Mouse (Mus musculus): ENCODE measurements around the gene Btbd11.

Btbd11 gene

GRCm38 (mm10) chr10:85366876-85367275 lies 19.7 kb upstream of the Btbd11 start:
- TF ChIP-seq POU5F1 (IDR thresholded peaks at IDR 0.05; ENCODE audit: borderline replicate concordance, low read length) (no peak), NANOG (IDR thresholded peaks at IDR 0.05; ENCODE audit: borderline replicate concordance, low read length) (no peak), CTCF (conservative IDR thresholded peaks at IDR 0.05; ENCODE audit: low read length) (no peak)
- Histone ChIP-seq H3K4me3 (replicated peaks; ENCODE audit: low read length) (no peak overlapping the region), H3K4me1 (replicated peaks; ENCODE audit: low read depth, low read length) (peaks cover 3% of the 10 kb centered on the region; the same call in 1 of the 2 replicates), H3K36me3 (ENCODE audit: insufficient read depth, low read length) (no peaks in the 10 kb centered on the region), H3K27me3 (ENCODE audit: insufficient read depth, low read length) (no peaks in the 10 kb centered on the region), H3K9me3 (ENCODE audit: low read length) (peaks cover 14% of the 10 kb centered on the region)

GRCm38 (mm10) chr10:85371309-85371708 lies 15.3 kb upstream of the Btbd11 start:
- TF ChIP-seq CTCF (conservative IDR thresholded peaks at IDR 0.05; ENCODE audit: low read length) (no peak), NANOG (IDR thresholded peaks at IDR 0.05; ENCODE audit: borderline replicate concordance, low read length) (no peak), POU5F1 (IDR thresholded peaks at IDR 0.05; ENCODE audit: borderline replicate concordance, low read length) (no peak)
- H3K4me3 ChIP-seq (replicated peaks; ENCODE audit: low read length) = no peak overlapping the region
- peaks cover 3% of the 10 kb centered on the region; the same call in 1 of the 2 replicates for H3K27me3 ChIP-seq (ENCODE audit: insufficient read depth, low read length)

GRCm38 (mm10) chr10:85372108-85372507 lies 14.5 kb upstream of the Btbd11 start:
- Histone ChIP-seq H3K27me3 (ENCODE audit: insufficient read depth, low read length) (peaks cover 5% of the 10 kb centered on the region), H3K36me3 (ENCODE audit: insufficient read depth, low read length) (no peaks in the 10 kb centered on the region), H3K4me3 (replicated peaks; ENCODE audit: low read length) (no peak overlapping the region), H3K9me3 (ENCODE audit: low read length) (peaks cover 5% of the 10 kb centered on the region), H3K4me1 (replicated peaks; ENCODE audit: low read depth, low read length) (peaks cover 3% of the 10 kb centered on the region; the same call in 1 of the 2 replicates)
- no peak for TF ChIP-seq CTCF (conservative IDR thresholded peaks at IDR 0.05; ENCODE audit: low read length)
- TF ChIP-seq POU5F1 (IDR thresholded peaks at IDR 0.05; ENCODE audit: borderline replicate concordance, low read length) = no peak
- TF ChIP-seq NANOG (IDR thresholded peaks at IDR 0.05; ENCODE audit: borderline replicate concordance, low read length) = no peak

More at GRCm38 (mm10) chr10:85371309-85371708, 15.3 kb upstream of the Btbd11 start:
- Histone ChIP-seq H3K36me3 (ENCODE audit: insufficient read depth, low read length) (no peaks in the 10 kb centered on the region), H3K9me3 (ENCODE audit: low read length) (peaks cover 13% of the 10 kb centered on the region), H3K4me1 (replicated peaks; ENCODE audit: low read depth, low read length) (peaks cover 3% of the 10 kb centered on the region; the same call in 1 of the 2 replicates)

- H3K4me3 ChIP-seq (replicated peaks; ENCODE audit: low read length) = peak overlapping the region; percentile 11; the same call in 1 of the 2 replicates
- TF ChIP-seq NANOG (IDR thresholded peaks at IDR 0.05; ENCODE audit: borderline replicate concordance, low read length) (no peak), CTCF (conservative IDR thresholded peaks at IDR 0.05; ENCODE audit: low read length) (no peak), POU5F1 (IDR thresholded peaks at IDR 0.05; ENCODE audit: borderline replicate concordance, low read length) (no peak)
- H3K9me3 ChIP-seq (ENCODE audit: low read length) = no peaks in the 10 kb centered on the region
- H3K36me3 ChIP-seq (ENCODE audit: insufficient read depth, low read length) = no peaks in the 10 kb centered on the region
- H3K27me3 ChIP-seq (ENCODE audit: insufficient read depth, low read length) = peaks cover 7% of the 10 kb centered on the region
- peaks cover 20% of the 10 kb centered on the region for H3K4me1 ChIP-seq (replicated peaks; ENCODE audit: low read depth, low read length)
Measured at GRCm38 (mm10) chr10:85378972-85379371, 7.6 kb upstream of the Btbd11 start.

GRCm38 (mm10) chr10:85382981-85383380 lies 3.6 kb upstream of the Btbd11 start:
- TF ChIP-seq POU5F1 (IDR thresholded peaks at IDR 0.05; ENCODE audit: borderline replicate concordance, low read length) (no peak), CTCF (conservative IDR thresholded peaks at IDR 0.05; ENCODE audit: low read length) (no peak), NANOG (IDR thresholded peaks at IDR 0.05; ENCODE audit: borderline replicate concordance, low read length) (no peak)
- Histone ChIP-seq H3K4me1 (replicated peaks; ENCODE audit: low read depth, low read length) (peaks cover 28% of the 10 kb centered on the region), H3K36me3 (ENCODE audit: insufficient read depth, low read length) (no peaks in the 10 kb centered on the region), H3K27me3 (ENCODE audit: insufficient read depth, low read length) (peaks cover 18% of the 10 kb centered on the region), H3K9me3 (ENCODE audit: low read length) (no peaks in the 10 kb centered on the region), H3K4me3 (replicated peaks; ENCODE audit: low read length) (no peak overlapping the region)

- peak overlapping the region; percentile 84 for H3K4me3 ChIP-seq (replicated peaks; ENCODE audit: low read length)
- peaks cover 43% of the 10 kb centered on the region for H3K4me1 ChIP-seq (replicated peaks; ENCODE audit: low read depth, low read length)
- H3K27me3 ChIP-seq (ENCODE audit: insufficient read depth, low read length) = peaks cover 41% of the 10 kb centered on the region
- H3K9me3 ChIP-seq (ENCODE audit: low read length) = no peaks in the 10 kb centered on the region
- TF ChIP-seq POU5F1 (IDR thresholded peaks at IDR 0.05; ENCODE audit: borderline replicate concordance, low read length) (no peak), NANOG (IDR thresholded peaks at IDR 0.05; ENCODE audit: borderline replicate concordance, low read length) (no peak), CTCF (conservative IDR thresholded peaks at IDR 0.05; ENCODE audit: low read length) (no peak)
- no peaks in the 10 kb centered on the region for H3K36me3 ChIP-seq (ENCODE audit: insufficient read depth, low read length)
Measured at GRCm38 (mm10) chr10:85387219-85388070, 831 bp downstream of the Btbd11 start.

- Histone ChIP-seq H3K4me3 (replicated peaks; ENCODE audit: low read length) (peak overlapping the region; percentile 84), H3K36me3 (ENCODE audit: insufficient read depth, low read length) (no peaks in the 10 kb centered on the region), H3K4me1 (replicated peaks; ENCODE audit: low read depth, low read length) (peaks cover 38% of the 10 kb centered on the region), H3K9me3 (ENCODE audit: low read length) (no peaks in the 10 kb centered on the region), H3K27me3 (ENCODE audit: insufficient read depth, low read length) (peaks cover 41% of the 10 kb centered on the region)
- no peak for TF ChIP-seq NANOG (IDR thresholded peaks at IDR 0.05; ENCODE audit: borderline replicate concordance, low read length)
- no peak for TF ChIP-seq CTCF (conservative IDR thresholded peaks at IDR 0.05; ENCODE audit: low read length)
- TF ChIP-seq POU5F1 (IDR thresholded peaks at IDR 0.05; ENCODE audit: borderline replicate concordance, low read length) = no peak
Measured at GRCm38 (mm10) chr10:85388071-85388750, 1.6 kb downstream of the Btbd11 start.

- TF ChIP-seq CTCF (conservative IDR thresholded peaks at IDR 0.05; ENCODE audit: low read length) (peak; percentile 52), POU5F1 (IDR thresholded peaks at IDR 0.05; ENCODE audit: borderline replicate concordance, low read length) (no peak), NANOG (IDR thresholded peaks at IDR 0.05; ENCODE audit: borderline replicate concordance, low read length) (no peak)
- peaks cover 37% of the 10 kb centered on the region for H3K4me1 ChIP-seq (replicated peaks; ENCODE audit: low read depth, low read length)
- H3K36me3 ChIP-seq (ENCODE audit: insufficient read depth, low read length) = no peaks in the 10 kb centered on the region
- H3K27me3 ChIP-seq (ENCODE audit: insufficient read depth, low read length) = peaks cover 41% of the 10 kb centered on the region
- H3K9me3 ChIP-seq (ENCODE audit: low read length) = no peaks in the 10 kb centered on the region
- peak overlapping the region; percentile 84 for H3K4me3 ChIP-seq (replicated peaks; ENCODE audit: low read length)
Measured at GRCm38 (mm10) chr10:85388751-85389115, 2.1 kb downstream of the Btbd11 start.

Measured in E14TG2a.4 (cell line).